Mouse (Mus musculus) gonadal fat pad, adult 2 months (tissue): ENCODE results near the gene Pam. TPM values are rescaled to one million over a fixed set of nuclear protein-coding genes. Genes with fewer than 3 reads are reported as not detected.

ENCODE experiments used
- DNase-seq: peaks from one replicate; pipeline ENCODE4 v3.0.0-alpha.2; 2012; ENCODE audit warnings: low read depth
- polyA plus RNA-seq: library from polyadenylated mRNA; depleted of rRNA; stranded (reverse); fragments of >200 nt; gene quantifications from 2 replicates; pipeline ENCODE4 v1.2.3, GENCODE M21; 2012

Gene Pam
- polyA plus RNA-seq, 1 experiment: 32.0 TPM

DNA sequence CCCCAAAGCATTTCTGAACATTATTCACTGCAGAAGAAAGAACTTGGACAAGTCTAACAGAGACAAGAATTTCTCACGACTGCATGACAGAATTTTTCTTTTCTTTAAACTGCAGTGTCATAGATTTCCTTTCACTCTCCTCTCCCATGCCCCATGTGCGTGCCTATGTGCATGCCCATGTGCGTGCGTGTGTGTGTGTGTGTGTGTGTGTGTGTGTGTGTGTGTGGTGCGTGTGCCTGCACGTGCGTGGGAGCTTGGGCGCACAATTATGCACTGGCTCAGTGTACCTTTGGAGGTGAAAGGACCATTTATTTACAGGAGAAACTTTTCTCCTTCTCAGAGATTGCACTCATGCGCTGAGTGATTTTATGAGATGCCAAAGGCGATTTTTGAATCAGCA is 179.7 kb downstream of the Pam start:
- no peak for DNase-seq

DNA sequence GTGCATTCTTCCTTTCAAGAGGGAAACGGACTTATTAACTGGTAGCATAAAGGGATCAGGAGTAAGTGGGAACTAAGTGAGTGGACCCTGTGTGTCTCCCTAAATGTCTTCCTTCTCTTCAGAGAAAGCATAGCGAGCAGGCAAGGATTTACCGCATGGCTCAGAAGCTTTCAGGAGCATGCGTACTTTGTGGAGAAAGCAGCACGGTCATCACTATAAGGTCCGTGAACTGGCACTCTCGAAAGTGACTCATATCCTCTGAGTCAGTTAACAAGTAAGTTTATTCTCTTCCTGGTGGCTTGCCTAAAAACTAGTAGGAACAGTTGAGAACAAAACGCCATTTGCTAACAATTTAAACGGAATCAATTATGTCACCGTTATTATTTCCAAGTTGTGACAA is 184.6 kb downstream of the Pam start:
- no peak for DNase-seq

DNA sequence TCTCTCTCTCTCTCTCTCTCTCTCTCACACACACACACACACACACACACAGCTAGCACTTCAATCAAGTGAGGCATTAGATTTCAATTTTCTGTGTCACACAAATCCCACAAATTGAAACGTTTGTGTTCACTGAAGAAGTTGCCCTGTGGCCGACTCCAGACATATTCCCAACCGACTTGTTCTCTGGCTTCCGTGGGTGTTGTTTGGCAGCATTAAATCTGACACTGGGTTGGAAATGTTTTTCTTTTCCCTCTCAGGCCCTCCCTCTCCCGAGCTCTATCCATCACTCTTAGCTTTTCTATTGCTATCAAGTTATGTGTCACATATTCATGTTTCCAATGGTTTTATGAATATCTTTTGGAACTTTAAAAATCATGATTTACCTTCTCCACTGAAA is 185.9 kb downstream of the Pam start:
- DNase-seq: no peak

DNA sequence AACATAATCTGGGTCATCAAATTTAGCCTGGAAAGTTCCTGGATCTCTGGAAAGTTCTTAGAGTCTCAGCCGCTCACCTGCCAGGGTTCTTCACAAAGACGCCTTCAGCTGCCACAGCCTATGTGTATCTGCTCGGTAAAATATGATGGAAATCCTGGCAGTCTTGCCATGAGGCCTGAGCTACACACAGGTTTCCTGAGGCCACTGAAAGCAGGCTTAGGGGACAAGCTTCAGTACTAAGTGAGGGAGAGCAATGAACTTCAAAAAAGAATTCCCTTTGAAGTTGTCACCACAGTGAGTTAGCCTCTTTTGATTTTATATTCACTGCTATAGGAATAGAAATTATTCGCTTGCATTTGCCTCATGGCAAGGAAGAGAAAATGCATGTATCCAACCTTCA is 186.7 kb downstream of the Pam start:
- DNase-seq: no peak

DNA sequence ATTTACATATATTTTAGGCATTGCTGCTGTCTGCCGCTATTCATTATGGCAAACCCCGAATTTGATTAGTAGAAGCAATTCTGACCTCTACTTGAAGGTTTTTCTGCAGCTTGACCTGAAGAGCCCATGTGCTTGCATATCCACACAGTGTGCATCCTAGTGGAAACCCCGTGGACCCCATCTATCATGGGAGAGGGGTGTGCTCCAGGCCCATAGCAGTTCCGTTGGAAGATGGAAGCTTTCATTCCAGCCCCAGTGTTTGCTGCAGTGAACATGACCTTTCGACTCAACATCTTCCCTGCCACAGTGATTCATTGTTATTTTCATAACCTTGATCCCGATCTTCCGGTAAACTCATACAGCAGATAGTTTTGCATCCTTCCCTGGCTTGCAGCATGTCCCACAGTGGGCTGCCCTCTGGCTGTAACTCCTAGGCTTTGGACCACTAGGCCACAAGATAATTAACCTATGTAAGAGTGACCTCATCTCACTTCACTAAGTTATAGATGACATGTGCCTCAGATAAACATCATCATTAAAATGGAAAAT is 191.5 kb downstream of the Pam start:
- no peak for DNase-seq

DNA sequence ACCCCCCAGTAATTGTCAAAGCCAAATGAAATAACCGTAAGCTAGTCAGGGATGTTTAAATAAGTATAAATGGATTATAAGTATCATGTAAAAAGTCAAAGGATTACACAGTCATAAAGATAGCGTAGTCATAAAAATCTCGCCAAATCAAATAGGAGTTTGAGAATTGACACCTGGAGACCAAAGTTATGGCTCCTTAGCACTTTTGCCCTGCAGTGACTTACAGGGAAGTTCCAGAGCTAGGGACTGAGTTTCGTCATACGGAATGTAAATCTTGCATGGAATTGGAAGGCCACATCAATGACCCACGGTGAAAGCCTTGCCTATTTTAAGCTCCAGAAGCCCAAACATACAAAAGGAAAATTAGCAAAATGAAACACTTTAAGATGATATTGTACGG is 192.6 kb downstream of the Pam start:
- no peak for DNase-seq

DNA sequence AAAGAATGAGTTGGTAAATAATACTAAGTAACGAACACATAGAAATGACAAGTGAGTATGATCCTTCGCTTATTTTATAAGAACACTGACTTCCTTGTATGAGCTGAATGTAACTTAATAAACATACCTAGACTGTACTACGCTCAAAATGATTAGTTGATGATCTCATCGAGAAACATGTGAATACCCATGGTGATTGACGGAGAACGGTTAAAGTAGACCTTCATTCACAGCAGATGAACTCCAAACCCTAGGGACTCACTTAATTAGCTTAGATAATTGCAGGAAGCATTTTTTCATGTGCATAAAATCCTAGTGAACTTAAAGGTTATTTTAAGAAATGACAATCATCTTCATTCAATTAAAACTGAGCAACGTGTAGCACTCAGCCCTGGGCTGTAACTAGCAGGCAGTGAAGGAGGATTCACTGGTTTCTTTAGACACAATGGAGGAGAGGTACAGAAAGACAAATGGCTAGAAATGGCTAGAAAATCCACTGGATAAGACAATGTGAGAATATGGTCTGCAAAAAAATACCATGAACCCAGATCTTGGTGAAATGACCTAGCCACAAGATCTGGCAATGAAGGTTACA is 194.8 kb downstream of the Pam start:
- DNase-seq: no peak

DNA sequence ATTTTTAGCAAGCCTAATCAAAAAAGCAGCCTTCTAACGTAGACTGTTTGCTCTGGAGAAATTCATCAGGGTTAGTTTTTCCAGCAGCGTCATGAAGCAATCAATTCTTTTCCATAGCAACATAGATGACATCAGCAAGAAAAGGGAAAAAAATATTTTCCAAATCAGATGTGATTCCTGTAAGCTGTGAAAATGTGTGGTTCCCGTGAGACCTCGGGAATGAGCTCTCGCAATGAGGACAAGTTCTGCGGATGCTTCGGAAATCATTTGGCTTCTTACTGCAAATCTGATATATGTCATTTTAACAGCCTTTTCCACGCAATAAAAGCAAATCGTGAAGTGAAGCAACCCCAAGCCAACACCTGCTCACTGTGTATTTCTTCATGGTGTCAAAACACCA is 207.9 kb downstream of the Pam start:
- no peak for DNase-seq

DNA sequence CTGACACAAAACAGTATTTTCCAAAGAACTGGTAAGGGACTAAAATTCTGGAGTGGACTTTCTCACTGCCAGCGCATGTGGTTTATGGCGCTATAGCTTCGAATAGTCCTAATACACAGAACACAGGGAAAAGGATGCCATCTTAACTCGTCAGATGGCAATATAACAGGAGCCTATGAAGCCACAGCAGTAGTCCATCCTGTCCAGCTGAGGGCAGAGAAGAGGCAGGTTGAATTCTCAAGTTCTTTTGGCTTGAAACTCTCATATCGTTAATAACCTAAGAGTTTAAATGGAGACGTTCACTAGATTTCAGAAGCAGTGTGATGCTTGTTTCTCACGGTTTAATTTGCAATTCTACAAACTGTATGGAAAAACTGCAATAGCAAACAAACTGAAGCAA is 211.9 kb downstream of the Pam start:
- DNase-seq: no peak

DNA sequence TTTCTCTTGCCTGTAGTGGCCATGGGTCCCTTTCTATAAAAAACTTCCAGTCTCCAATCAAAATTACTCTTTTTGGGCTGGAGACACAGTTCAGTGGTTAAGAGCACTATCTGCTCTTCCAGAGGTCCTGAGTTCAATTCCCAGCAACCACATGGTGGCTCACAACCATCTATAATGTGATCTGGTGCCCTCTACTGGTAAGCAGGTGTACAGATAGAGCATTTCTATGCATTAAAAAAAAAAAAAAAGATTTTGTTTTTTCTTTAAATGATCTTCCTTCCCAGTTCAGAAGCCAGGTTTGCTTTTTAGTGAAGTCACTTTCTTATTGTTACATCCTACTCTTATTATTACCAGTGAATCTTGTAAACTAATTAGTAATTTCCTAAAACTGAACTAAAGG is 218.4 kb downstream of the Pam start:
- DNase-seq: no peak

DNA sequence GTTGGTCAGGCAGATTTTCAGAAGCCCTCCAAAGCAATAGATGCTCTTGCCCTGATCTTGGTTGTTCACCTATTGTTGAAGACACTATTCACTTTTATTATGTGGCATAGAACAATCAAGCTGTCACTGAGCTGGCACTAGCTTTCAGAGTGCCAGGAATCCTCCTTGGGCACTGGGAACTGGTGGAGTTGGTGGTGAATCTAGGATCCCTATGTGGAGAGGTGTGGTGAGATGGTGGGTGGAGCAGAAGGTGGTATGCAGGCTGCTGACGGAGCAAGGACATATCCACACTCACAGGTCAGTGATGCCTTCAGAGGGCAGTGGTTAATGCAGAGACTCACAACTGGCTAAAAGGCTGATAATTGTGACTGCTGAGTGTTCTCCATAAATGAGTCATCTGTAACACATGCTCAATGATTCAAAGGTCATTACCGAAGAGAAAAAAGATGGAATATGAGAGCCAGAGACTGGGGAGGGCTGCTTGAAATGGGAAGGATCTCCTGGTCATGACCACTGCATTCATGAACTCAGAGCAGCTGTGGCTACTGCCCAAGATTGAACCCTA is 221.9 kb downstream of the Pam start:
- DNase-seq: no peak

DNA sequence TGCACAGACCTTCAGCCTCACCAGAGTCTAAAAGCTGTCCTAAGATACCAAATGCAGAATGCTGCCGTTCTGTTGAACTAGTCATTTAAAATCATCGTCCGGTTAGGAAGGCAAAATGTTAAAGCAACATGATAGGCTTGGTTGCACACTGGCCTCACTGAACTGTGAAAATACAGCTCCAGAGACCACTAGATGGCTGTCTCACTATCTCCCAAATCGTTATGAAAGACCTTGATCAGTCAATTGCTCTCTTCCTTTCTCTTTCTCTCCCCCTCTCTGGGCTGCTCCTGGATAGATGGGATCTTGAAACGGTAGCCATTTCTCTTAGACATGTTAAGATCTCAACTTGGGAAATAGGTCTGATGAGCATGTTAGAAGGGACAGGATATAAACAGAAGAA is 223.0 kb downstream of the Pam start:
- no peak for DNase-seq

DNA sequence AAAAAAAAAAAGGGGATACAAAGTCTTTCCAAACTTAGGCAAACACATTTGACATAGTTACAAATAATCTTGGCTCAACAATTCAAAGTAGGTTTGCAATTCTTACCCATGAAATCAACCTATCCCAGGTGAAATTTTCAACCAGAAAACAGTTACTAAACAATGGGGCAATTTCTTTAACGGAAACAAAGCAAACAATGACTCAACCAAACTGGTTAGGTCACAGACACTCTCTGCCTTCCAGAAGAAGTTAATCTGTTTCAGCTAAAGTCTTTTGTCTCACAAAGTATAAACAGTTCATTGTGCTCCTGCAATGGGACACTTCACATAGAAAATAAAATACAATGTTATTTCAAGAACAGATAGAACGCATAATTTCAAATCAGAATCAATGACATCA is 223.4 kb downstream of the Pam start:
- DNase-seq: no peak

DNA sequence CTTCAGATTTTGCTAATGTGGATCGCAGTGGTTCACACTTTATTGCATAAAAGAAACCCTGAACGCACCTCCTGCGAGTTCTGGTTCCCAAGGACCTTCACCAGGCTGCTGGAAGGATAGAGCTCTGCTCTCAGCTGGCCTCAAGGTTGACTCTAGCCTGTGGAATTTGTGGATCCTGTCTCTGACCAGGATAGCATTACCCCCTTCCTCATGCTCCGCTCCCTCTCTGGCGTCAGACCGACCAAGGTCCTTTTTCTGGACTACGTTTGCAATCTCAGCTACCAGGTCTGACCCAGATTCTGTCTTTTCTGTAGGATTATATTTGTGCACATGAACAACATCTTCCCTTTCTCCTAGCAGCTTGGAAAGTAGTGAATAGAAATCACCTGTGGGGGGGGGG is 231.3 kb downstream of the Pam start:
- DNase-seq: no peak

DNA sequence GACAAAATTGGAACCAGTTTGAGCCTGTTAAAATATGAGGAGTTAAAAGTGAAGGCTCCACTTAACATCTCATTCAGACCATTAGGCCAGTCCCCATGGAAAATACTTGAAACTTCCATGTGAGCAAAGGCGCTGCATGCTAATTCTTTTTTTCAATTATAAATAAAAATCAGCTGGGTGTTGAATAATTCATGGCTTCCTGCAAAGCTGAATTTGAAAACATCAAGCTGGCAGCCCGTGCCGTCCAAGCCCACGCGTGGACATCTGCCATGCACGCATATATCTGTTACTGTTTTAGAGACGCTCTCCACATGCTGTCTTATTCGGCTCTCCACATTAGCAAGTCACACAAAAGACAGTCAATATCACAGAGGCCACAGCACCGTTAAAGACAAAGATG is 232.3 kb downstream of the Pam start:
- DNase-seq: no peak

DNA sequence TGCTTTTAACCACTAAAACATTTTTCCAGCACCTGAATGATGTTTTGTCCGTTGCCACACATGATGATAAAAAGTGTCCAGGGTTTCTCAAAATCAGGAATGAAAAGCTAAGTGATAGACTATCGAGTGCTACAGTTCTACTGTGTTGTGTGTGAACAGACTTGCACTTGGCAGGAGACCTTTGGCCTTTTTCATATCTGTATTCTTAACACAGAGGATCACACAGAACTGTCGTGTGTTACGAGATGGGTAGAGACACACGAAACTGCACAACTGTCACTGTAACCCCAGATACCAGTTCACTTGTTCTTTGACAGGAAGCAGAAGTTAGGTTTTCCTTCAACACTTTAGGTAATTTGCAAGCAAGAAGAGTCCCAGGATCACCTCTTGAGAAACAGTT is 232.7 kb downstream of the Pam start:
- no peak for DNase-seq

DNA sequence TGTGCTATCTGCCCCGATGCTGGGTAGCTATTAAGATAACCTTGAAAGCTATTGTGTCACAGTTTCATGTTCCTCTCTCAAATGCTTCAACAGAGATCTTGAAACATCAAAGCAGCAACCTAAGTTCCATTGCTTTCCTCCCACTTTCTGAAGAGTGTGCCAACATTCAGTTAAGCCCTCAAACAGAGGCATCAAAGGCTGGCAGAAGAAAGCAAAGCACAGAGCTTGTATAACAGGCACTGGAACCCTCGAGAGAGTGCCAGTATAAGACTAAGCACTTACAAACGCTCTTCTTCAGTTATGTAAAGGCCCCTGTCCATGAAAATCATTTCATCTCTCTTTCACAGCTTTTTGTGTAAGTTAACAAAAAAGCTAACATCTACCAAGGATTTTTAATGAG is 241.2 kb downstream of the Pam start:
- DNase-seq: no peak

DNA sequence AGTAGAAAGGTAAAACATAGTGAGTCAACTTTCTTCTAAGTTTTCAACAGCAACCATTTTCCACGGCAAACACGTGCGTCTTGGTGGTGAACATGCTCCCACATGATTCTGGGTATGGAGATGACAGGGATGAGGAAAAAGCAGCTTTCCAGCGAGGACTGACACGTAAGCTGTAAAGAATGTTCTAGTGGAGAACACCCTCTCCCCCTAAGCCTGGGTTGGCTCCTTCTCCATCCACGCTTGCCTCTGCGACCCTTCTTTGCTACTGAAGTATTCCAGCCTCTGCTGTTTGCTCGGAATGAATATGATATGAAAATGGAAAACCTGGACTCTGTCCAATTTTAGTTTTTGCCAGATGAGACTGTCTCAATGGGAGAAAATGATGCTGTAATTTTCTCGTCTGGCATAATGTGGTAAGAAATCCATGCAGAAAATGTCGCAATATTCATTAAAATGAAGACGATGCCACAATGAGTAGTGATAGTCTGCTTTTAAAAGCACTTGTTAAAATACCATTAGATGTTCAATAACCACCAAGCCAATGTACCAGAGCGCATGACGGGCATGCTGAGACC is 243.8 kb downstream of the Pam start:
- no peak for DNase-seq

DNA sequence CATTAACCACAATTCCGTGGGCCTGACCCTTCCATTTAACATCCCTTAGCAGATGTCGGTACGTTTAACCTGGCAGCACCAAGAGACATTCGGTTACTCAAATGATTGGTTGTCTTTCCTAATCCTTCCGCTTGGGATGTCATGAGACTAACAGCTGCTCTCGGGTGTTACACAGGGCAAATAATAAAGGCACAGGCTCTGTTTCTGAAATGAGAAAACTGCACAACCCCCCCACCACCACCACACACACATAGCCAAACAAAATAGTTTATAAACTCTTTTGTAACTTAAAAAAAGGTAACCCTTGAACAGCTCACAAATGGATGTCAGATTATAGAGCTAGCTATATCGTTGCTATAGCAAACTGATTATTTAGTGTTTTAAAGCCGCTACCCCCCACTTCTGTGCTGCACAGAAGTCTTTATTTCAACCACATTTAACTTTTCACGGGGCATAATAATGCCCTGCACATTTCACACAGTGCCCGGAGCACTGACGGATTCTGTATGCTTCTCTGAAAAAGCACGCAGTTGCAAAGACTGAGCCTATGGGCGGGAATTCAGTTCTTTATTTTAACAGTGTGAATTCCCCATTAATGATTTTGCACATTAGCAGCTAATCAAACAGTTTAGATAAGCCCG is 246.7 kb downstream of the Pam start:
- no peak for DNase-seq

DNA sequence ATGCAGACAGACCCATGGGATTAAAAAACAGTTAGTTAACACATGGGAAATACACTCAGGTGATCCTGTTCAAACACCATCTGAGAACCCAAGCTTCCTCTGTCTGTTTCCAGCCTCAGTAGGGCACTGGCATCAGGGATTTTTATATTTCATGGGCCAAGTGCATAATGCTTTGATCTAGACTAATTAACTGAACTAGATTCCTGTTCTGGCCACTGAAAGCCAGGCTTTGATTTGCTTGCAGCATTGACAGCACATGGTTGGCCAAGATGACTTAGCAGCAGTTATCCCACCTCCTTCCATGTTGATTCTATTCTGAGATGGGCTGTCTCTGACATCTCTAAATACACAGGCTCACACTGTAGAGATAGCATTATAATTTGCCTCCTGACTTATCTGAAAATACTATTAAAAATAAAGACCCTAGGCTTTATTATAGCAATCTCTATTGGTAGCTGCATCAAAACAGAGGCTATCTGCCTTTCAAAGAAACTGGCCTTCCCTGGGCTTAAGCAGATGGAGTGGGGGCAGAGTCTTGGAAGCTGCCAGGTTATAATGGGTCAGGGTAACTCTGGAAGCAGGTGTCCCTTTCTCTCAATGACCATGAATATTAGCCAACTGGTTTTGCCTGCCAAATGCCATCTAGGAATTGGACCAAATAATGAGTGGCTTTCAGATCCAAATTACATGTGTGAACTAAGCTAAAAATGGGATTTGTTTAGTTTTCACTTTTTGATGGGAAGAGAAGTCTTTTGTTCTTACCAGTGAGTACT is 252.0 kb downstream of the Pam start:
- DNase-seq: no peak

DNA sequence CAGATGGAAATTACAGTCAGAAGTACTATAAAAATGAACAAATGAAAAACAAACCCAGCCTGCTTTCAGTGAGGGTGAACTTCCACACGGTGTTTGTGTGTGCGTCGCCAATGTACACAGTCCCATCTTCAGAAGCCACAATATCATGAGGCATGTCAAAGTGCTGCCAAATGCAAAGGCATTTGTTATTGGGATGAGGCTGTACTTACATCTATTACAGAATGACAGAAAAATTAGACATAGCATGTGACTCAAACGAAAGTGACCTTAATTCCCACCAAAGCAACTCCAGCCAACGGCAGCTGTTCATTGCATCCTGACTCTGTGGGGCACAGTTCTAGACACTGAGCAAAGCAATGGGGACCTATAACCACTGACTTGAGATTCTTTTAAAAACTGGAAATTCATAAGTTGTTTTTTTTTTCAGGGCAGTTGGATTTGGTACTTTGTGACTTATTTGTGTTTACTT is 261.1 kb downstream of the Pam start:
- DNase-seq: no peak
